Mouse (Mus musculus) liver, adult (tissue): Measurements from ENCODE around the gene Cyp8b1.

Experiments
- GATA4 ChIP-seq: IDR thresholded peaks from 2 replicates; pipeline ENCODE4 v1.6.1; 2014; ENCODE audit warnings: mild to moderate bottlenecking, low read length; ENCODE audit not compliant: insufficient replicate concordance

The Cyp8b1 gene

DNA sequence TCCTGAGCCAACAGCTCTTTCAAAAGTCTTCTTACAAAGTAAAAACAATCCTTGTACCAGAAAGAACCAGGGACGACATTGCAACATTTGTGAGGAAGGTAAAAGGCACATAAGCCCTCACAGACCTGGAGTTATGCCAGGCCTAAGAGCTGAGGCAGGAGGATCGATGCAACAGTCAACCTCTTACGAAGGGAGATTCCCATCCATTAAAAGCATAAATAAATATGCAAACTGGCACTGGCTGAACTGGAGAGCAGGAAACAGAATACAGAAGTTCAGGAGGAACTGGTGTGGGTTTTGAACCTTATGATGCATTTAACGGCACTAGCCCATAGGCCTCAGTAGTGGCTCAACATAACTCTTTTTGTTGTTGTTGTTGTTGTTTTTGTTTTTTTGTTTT lies 11.8 kb downstream of the Cyp8b1 start:
- TF ChIP-seq GATA4, result no peak

DNA sequence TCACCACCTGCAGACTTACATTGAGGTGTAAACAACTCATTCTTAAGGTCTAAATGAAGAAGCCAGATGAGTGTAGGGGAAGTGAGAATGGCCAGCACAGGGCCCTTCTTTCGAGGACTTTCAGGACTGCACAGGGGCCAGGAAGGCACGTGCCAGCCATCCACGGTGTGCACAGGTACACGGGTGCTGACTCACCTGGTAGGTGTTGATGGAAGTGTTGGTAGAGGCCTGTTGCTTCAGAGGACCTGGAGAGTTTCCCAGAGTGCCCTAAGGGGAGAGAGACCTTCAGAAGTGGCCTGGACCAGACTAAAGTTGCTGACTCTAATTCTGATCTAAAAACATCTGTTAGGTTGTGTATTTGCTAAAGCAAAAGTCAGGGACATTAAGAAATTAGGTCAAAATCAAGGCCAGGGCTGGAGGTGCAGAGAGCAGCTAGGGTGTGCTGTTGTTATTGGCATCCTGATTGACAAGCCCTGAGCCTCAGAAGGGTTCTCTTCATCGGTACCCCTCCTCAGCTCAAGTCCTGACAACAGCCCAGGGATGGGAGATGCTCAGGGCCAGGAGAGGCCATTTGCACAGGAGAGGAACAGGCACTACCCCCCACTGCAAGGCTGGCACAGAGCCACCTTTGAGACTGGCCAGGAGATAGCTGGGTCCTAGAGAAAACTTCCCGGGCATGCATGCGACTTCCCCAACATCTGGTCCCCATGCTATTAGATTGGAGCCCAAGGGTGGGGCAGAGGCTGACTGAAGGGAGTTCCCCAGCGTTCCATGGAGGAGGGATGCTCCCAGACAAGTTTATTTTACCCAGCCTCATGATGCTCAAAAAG lies 12.4 kb downstream of the Cyp8b1 start:
- TF ChIP-seq GATA4, result no peak

GRCm38 (mm10) chr9:121901710-121902700 lies 14.1 kb downstream of the Cyp8b1 start:
- TF ChIP-seq GATA4, result peak; percentile 88; the same call in 1 of the 2 replicates

- no peak for TF ChIP-seq GATA4
Measured at GRCm38 (mm10) chr9:121900282-121900855, 15.7 kb downstream of the Cyp8b1 start.

GRCm38 (mm10) chr9:121899306-121899705 lies 16.8 kb downstream of the Cyp8b1 start:
- TF ChIP-seq GATA4, result no peak

DNA sequence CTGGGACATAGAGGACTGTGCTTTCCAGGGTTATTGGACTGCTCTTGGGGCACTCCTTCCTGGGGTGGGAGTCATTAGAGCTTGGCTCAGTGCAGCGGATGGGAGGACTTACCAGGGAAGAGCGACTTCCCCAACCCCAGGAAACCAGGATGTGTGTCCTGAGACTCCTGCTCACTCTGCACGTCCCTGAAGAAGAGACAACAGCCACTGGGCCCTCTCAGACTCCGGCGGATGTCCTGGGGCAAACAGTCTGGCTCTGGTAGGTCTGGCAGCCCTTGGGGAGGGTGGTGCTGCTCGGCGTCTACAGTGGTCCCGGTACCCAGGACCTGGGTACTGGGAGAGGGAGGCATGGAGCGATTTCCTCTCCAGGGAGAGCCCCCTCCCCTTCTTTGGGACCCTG lies 17.9 kb downstream of the Cyp8b1 start, which contains the start of gene Ackr2:
TSS of gene Ackr2 (plus strand) at position 111 of the 400 bp plus-strand sequence.
- no peak; the same call in 1 of the 2 replicates for TF ChIP-seq GATA4

DNA sequence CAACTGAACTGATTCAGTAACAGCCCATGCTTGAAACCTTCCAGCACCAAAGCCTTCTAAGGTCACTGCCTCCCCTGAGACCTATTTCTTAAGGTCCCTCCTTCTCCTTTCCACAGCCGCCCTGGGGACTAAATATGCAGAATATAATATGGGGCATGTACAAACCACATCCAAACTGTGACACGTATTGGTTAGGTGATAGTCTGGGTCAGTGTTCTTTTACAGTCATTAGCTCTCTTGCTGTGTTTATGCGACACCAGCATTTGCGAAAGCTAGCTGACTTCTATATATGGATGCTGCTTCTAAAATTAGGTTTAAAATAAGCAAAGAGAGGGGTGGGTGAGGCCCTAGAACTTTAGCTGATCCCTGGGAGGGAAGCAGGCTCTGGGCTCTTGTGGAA lies 19.3 kb downstream of the Cyp8b1 start:
- no peak for TF ChIP-seq GATA4

DNA sequence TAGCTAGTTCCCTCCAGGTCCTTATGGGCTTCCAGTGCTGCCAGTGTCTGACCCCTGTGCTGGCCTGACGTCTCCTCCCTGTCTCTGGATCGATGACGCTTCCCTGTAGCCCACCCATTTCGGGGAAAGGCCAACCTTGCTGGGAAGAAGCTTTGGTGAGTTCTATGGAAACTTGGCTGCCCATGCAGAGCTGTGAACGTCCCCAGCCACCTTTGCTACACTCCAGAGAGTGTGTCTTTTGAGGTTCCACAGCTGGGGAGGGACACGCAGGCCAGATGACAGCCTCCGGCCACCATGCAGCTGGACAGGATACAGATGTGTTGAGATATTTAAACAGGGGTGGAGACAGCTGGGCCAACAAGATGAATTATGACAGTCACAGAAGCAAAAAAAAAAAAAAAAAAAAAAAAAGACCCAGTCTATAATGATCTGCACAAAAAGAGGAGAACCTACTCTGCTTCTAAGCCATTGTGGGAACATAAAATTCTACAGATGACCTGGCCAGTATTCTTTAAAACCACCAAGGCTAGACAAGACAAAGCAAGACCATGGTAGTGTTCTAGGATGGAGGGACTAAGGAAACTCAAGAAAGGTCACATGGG lies 20.6 kb downstream of the Cyp8b1 start:
- no peak for TF ChIP-seq GATA4

GRCm38 (mm10) chr9:121894447-121894846 lies 21.7 kb downstream of the Cyp8b1 start:
- TF ChIP-seq GATA4, result no peak

- no peak for TF ChIP-seq GATA4
Measured at GRCm38 (mm10) chr9:121892057-121892687, 23.9 kb downstream of the Cyp8b1 start.

- no peak for TF ChIP-seq GATA4
Measured at GRCm38 (mm10) chr9:121891301-121891700, 24.8 kb downstream of the Cyp8b1 start.

GRCm38 (mm10) chr9:121890441-121890941 lies 25.6 kb downstream of the Cyp8b1 start:
- TF ChIP-seq GATA4, result peak; percentile 89; the same call in 1 of the 2 replicates

GRCm38 (mm10) chr9:121889927-121890440 lies 26.1 kb downstream of the Cyp8b1 start:
- TF ChIP-seq GATA4, result no peak

- peak; percentile 50; the same call in 1 of the 2 replicates for TF ChIP-seq GATA4
Measured at GRCm38 (mm10) chr9:121882015-121882457, 34.1 kb downstream of the Cyp8b1 start.
